Mouse (Mus musculus): ENCODE measurements around the gene Mnx1.

- TF ChIP-seq CTCF (conservative IDR thresholded peaks at IDR 0.05 in 1 of 2, IDR thresholded peaks at IDR 0.05 in 1 of 2; ENCODE audit: low read depth in 2 of 2, low read length in 2 of 2) (no peak), TCF12 (IDR thresholded peaks at IDR 0.05; ENCODE audit: low read depth, low read length) (no peak), MAFK (IDR thresholded peaks at IDR 0.05; ENCODE audit: insufficient replicate concordance, low read length) (no peak), POLR2A (IDR thresholded peaks at IDR 0.05; ENCODE audit: low read depth, low read length) (no peak), MXI1 (IDR thresholded peaks at IDR 0.05; ENCODE audit: low read depth, low read length) (no peak)
These were observed 6.2 kb downstream of the Mnx1 start for GRCm38 (mm10) chr5:29471855-29472665.

Data from CH12.LX (cell line).